27 mouse cellular contexts compared by ENCODE assay signal in the genomic region with DNA sequence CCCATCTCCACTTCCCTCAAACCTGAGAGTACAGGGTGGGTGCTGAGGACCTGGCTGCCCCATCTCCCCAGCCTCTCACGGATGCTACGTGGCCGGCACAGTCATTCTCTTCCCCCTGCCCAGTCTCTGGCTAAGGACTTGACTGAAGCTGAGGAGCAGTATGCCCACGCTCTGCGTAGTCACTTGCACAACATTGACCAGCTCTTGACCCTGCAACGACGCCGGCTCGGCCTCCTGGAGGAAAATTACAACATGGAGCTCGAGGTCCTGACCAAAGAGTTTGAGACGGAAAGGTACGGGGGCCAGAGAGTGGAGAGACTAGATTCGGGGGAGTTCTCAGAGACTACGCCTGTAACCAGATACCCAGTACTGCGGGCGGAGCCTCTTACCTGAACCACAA. TPM values are rescaled to one million over a fixed set of nuclear protein-coding genes. Genes with fewer than 3 reads are reported as not detected.
"Had no signal": no experiment of that assay in that cellular context is flagged by ENCODE, and none has a peak within 500 bp of the region (broad histone marks: within the 10 kb centered on the region; RNA-seq: fewer than 3 reads in every experiment).

No protein-coding gene starts in this region.

- H3K36me3 ChIP-seq: heart, embryonic 13.5 days; heart, embryonic 15.5 days; hindbrain, embryonic 10.5 days; hindbrain, embryonic 12.5 days; intestine, embryonic 15.5 days; limb, embryonic 10.5 days; limb, embryonic 12.5 days had no signal

- H3K9ac ChIP-seq: forebrain, postnatal 0 days; heart, embryonic 13.5 days; heart, embryonic 15.5 days; hindbrain, embryonic 12.5 days; hindbrain, embryonic 14.5 days; intestine, embryonic 15.5 days; limb, embryonic 12.5 days had no signal

- H3K27me3 ChIP-seq: limb, embryonic 12.5 days had no signal

- H3K4me2 ChIP-seq: heart, embryonic 11.5 days; heart, embryonic 13.5 days; heart, embryonic 15.5 days; hindbrain, embryonic 12.5 days; hindbrain, embryonic 14.5 days; intestine, embryonic 15.5 days; limb, embryonic 12.5 days had no signal

- DNase-seq: forebrain, postnatal 0 days; gastrocnemius, postnatal 14 days; gastrocnemius, postnatal 36 days; heart, adult 11 months; heart, adult 2 months; heart, postnatal 4 days; kidney, adult 18-20 months; kidney, adult 8-10 months; kidney, postnatal 10 days; kidney, postnatal 25 days; kidney, postnatal 4 days had no signal

- H3K27ac ChIP-seq: heart, adult 2 months; heart, embryonic 13.5 days; heart, embryonic 15.5 days; hindbrain, embryonic 10.5 days; hindbrain, embryonic 12.5 days; hindbrain, embryonic 14.5 days; intestine, embryonic 15.5 days; layer of hippocampus, adult 2 months; left cerebral cortex, adult 2 months; limb, embryonic 10.5 days; limb, embryonic 12.5 days had no signal

- H3K4me1 ChIP-seq: intestine, embryonic 15.5 days had no signal

- H3K4me3 ChIP-seq: heart, adult 2 months; heart, embryonic 13.5 days; heart, embryonic 15.5 days; hindbrain, embryonic 10.5 days; hindbrain, embryonic 12.5 days; intestine, embryonic 15.5 days; layer of hippocampus, adult 2 months; left cerebral cortex, adult 2 months; limb, embryonic 10.5 days; limb, embryonic 12.5 days had no signal

- ATAC-seq: forebrain, postnatal 0 days; hindbrain, embryonic 16.5 days; inflammation-experienced regulatory T-cells, adult 6 months; intestine, embryonic 15.5 days; intestine, postnatal 0 days had no signal

- H3K9me3 ChIP-seq: heart, embryonic 13.5 days; heart, embryonic 15.5 days; hindbrain, embryonic 10.5 days; hindbrain, embryonic 12.5 days; intestine, embryonic 15.5 days; limb, embryonic 10.5 days; limb, embryonic 12.5 days had no signal

RNA-seq across cellular contexts. Expression of a gene that starts 9.3 kb away (rescaled TPM):
- total RNA-seq: gastrocnemius, adult 18-20 months; gastrocnemius, adult 8-10 months; gastrocnemius, postnatal 14 days; gastrocnemius, postnatal 36 days had no signal
- polyA plus RNA-seq: inflammation-experienced regulatory T-cells, adult 6 months had no signal
